ENCODE assay signal across 8 mouse cellular contexts in genomic region chr7:44866276-44867009, GRCm38 (mm10). TPM values are rescaled to one million over a fixed set of nuclear protein-coding genes. Genes with fewer than 3 reads are reported as not detected.
DNase-seq lines count a peak whose midpoint lies in the region; ATAC-seq lines count a peak whose summit lies in the region.

No protein-coding gene starts in this region.

- no peak for DNase-seq in neural tube, embryonic 10.5 days (ENCODE audit: extremely low spot score, low spot score)
- DNase-seq in heart, postnatal 36 days = peak; percentile 68
- DNase-seq in midbrain, embryonic 10.5 days (ENCODE audit: low spot score) = no peak
- no peak for DNase-seq in spleen, postnatal 14 days (ENCODE audit: low spot score in 2 of 2)

- H3K4me2 ChIP-seq in neural tube, embryonic 12.5 days (replicated peaks) = peak overlapping the region; percentile 86
- H3K4me2 ChIP-seq in forebrain, embryonic 12.5 days = peak overlapping the region; percentile 96
- peak overlapping the region; percentile 92 for H3K4me2 ChIP-seq in limb, embryonic 12.5 days

- H3K27ac ChIP-seq in neural tube, embryonic 12.5 days = no peak overlapping the region
- H3K27ac ChIP-seq in forebrain, embryonic 12.5 days = peak overlapping the region; percentile 70
- peak overlapping the region; percentile 45; the same call in 1 of the 2 replicates for H3K27ac ChIP-seq in limb, embryonic 12.5 days
- H3K27ac ChIP-seq in midbrain, embryonic 10.5 days (replicated peaks) = peak overlapping the region; percentile 55; the same call in 1 of the 2 replicates

- intact Hi-C loops in heart, postnatal 36 days (cut with DNase I) = no loop called here

- H3K36me3 ChIP-seq in neural tube, embryonic 12.5 days = peaks cover 50% of the 10 kb centered on the region
- H3K36me3 ChIP-seq in forebrain, embryonic 12.5 days (replicated peaks) = peaks cover 57% of the 10 kb centered on the region
- H3K36me3 ChIP-seq in limb, embryonic 12.5 days = peaks cover 61% of the 10 kb centered on the region
- peaks cover 68% of the 10 kb centered on the region for H3K36me3 ChIP-seq in midbrain, embryonic 10.5 days

- H3K9ac ChIP-seq in neural tube, embryonic 12.5 days = 0 out of 2 replicates have a peak overlapping the region, but pooled peaks have one; percentile 99
- H3K9ac ChIP-seq in forebrain, embryonic 12.5 days = peak overlapping the region; percentile 98
- H3K9ac ChIP-seq in limb, embryonic 12.5 days (replicated peaks) = peak overlapping the region; percentile 44; the same call in 1 of the 2 replicates

- no peak for ATAC-seq in neural tube, embryonic 12.5 days (ENCODE audit: low FRiP score, low read depth)
- ATAC-seq in forebrain, embryonic 12.5 days (ENCODE audit: low FRiP score) = no peak
- no peak for ATAC-seq in limb, embryonic 12.5 days (ENCODE audit: insufficient number of reproducible peaks, insufficient read depth, low FRiP score, low TSS enrichment, low read depth)
- ATAC-seq in inflammation-experienced regulatory T-cells, adult 6 months = no peak

- WGBS in neural tube, embryonic 12.5 days = 67% methylated on average over 15 of the region's 15 CpGs
- 68% methylated on average over 15 of the region's 15 CpGs for WGBS in forebrain, embryonic 12.5 days
- WGBS in limb, embryonic 12.5 days = 68% methylated on average over 15 of the region's 15 CpGs
- 76% methylated on average over 15 of the region's 15 CpGs for WGBS in midbrain, embryonic 10.5 days

- H3K4me3 ChIP-seq in neural tube, embryonic 12.5 days = peak overlapping the region; percentile 97; the same call in 1 of the 2 replicates
- H3K4me3 ChIP-seq in forebrain, embryonic 12.5 days (replicated peaks) = peak overlapping the region; percentile 76
- peak overlapping the region; percentile 94 for H3K4me3 ChIP-seq in limb, embryonic 12.5 days (replicated peaks)
- H3K4me3 ChIP-seq in midbrain, embryonic 10.5 days = peak overlapping the region; percentile 98

- H3K9me3 ChIP-seq in neural tube, embryonic 12.5 days = no peaks in the 10 kb centered on the region
- H3K9me3 ChIP-seq in forebrain, embryonic 12.5 days = no peaks in the 10 kb centered on the region
- H3K9me3 ChIP-seq in limb, embryonic 12.5 days = no peaks in the 10 kb centered on the region
- H3K9me3 ChIP-seq in midbrain, embryonic 10.5 days (replicated peaks) = no peaks in the 10 kb centered on the region

- H3K4me1 ChIP-seq in neural tube, embryonic 12.5 days = peaks cover 42% of the 10 kb centered on the region
- peaks cover 49% of the 10 kb centered on the region for H3K4me1 ChIP-seq in forebrain, embryonic 12.5 days
- H3K4me1 ChIP-seq in limb, embryonic 12.5 days (replicated peaks) = peaks cover 46% of the 10 kb centered on the region
- H3K4me1 ChIP-seq in midbrain, embryonic 10.5 days = peaks cover 55% of the 10 kb centered on the region

- no peaks in the 10 kb centered on the region for H3K27me3 ChIP-seq in neural tube, embryonic 12.5 days (replicated peaks)
- H3K27me3 ChIP-seq in forebrain, embryonic 12.5 days = no peaks in the 10 kb centered on the region
- H3K27me3 ChIP-seq in limb, embryonic 12.5 days = no peaks in the 10 kb centered on the region
- no peaks in the 10 kb centered on the region for H3K27me3 ChIP-seq in midbrain, embryonic 10.5 days (ENCODE audit: low read depth, poor library complexity, severe bottlenecking)

RNA-seq across cellular contexts. Expression of gene Ptov1, which starts 3.1 kb away (rescaled TPM):
- 630 and 637 TPM in 2 replicates for polyA plus RNA-seq in neural tube, embryonic 12.5 days (2016; fragmentation: Nextera tagmentation; extraction: Ambion mirVana)
- 595 and 609 TPM in 2 replicates for polyA plus RNA-seq in forebrain, embryonic 12.5 days (2016; fragmentation: Nextera tagmentation; extraction: Ambion mirVana)
- total RNA-seq in heart, postnatal 36 days (2021) = 100 to 1,000 TPM; 158 to 183 TPM
- polyA plus RNA-seq in limb, embryonic 12.5 days (2016; fragmentation: Nextera tagmentation; extraction: Ambion mirVana) = 615 and 666 TPM in 2 replicates
- 478 and 516 TPM in 2 replicates for polyA plus RNA-seq in midbrain, embryonic 10.5 days (2016; fragmentation: Nextera tagmentation; extraction: Ambion mirVana)
- 1 to 10 TPM; 1.9 to 5.6 (median 3.2) TPM for polyA plus RNA-seq in inflammation-experienced regulatory T-cells, adult 6 months (2017; shearing (Covaris generic))

RNA-seq across cellular contexts. Expression of gene Pnkp, which starts 9.5 kb away (rescaled TPM):
- 32.3 and 39.3 TPM in 2 replicates for polyA plus RNA-seq in neural tube, embryonic 12.5 days (2016; fragmentation: Nextera tagmentation; extraction: Ambion mirVana)
- 37.8 and 39.1 TPM in 2 replicates for polyA plus RNA-seq in forebrain, embryonic 12.5 days (2016; fragmentation: Nextera tagmentation; extraction: Ambion mirVana)
- 10 to 100 TPM; 18.6 to 21.1 TPM for total RNA-seq in heart, postnatal 36 days (2021)
- polyA plus RNA-seq in limb, embryonic 12.5 days (2016; fragmentation: Nextera tagmentation; extraction: Ambion mirVana) = 35.5 and 37.3 TPM in 2 replicates
- 38.1 and 38.4 TPM in 2 replicates for polyA plus RNA-seq in midbrain, embryonic 10.5 days (2016; fragmentation: Nextera tagmentation; extraction: Ambion mirVana)
- 10 to 100 TPM; 43.2 to 49.7 (median 46.8) TPM for polyA plus RNA-seq in inflammation-experienced regulatory T-cells, adult 6 months (2017; shearing (Covaris generic))

RNA-seq across cellular contexts. Expression of gene Tbc1d17, which starts 17.6 kb away (rescaled TPM):
- polyA plus RNA-seq in neural tube, embryonic 12.5 days (2016; fragmentation: Nextera tagmentation; extraction: Ambion mirVana) = 95.4 and 101 TPM in 2 replicates
- 80.7 and 83.8 TPM in 2 replicates for polyA plus RNA-seq in forebrain, embryonic 12.5 days (2016; fragmentation: Nextera tagmentation; extraction: Ambion mirVana)
- total RNA-seq in heart, postnatal 36 days (2021) = 10 to 100 TPM; 58.1 to 59.1 TPM
- polyA plus RNA-seq in limb, embryonic 12.5 days (2016; fragmentation: Nextera tagmentation; extraction: Ambion mirVana) = 84.7 and 96.2 TPM in 2 replicates
- 77.8 and 89.4 TPM in 2 replicates for polyA plus RNA-seq in midbrain, embryonic 10.5 days (2016; fragmentation: Nextera tagmentation; extraction: Ambion mirVana)
- polyA plus RNA-seq in inflammation-experienced regulatory T-cells, adult 6 months (2017; shearing (Covaris generic)) = 10 to 100 TPM; 43.9 to 66.0 (median 60.6) TPM

RNA-seq across cellular contexts. Expression of gene Akt1s1, which starts 17.7 kb away (rescaled TPM):
- polyA plus RNA-seq in neural tube, embryonic 12.5 days (2016; fragmentation: Nextera tagmentation; extraction: Ambion mirVana) = 108 and 116 TPM in 2 replicates
- polyA plus RNA-seq in forebrain, embryonic 12.5 days (2016; fragmentation: Nextera tagmentation; extraction: Ambion mirVana) = 95.2 and 96.0 TPM in 2 replicates
- total RNA-seq in heart, postnatal 36 days (2021) = 10 to 100 TPM; 73.6 to 75.4 TPM
- 106 and 110 TPM in 2 replicates for polyA plus RNA-seq in limb, embryonic 12.5 days (2016; fragmentation: Nextera tagmentation; extraction: Ambion mirVana)
- polyA plus RNA-seq in midbrain, embryonic 10.5 days (2016; fragmentation: Nextera tagmentation; extraction: Ambion mirVana) = 89.5 and 98.1 TPM in 2 replicates
- 1 to 10 TPM; 1.1 to 4.5 (median 3.7) TPM for polyA plus RNA-seq in inflammation-experienced regulatory T-cells, adult 6 months (2017; shearing (Covaris generic))

RNA-seq across cellular contexts. Expression of gene Med25, which starts 26.1 kb away (rescaled TPM):
- 156 and 158 TPM in 2 replicates for polyA plus RNA-seq in neural tube, embryonic 12.5 days (2016; fragmentation: Nextera tagmentation; extraction: Ambion mirVana)
- 172 and 178 TPM in 2 replicates for polyA plus RNA-seq in forebrain, embryonic 12.5 days (2016; fragmentation: Nextera tagmentation; extraction: Ambion mirVana)
- 10 to 100 TPM; 76.9 to 81.1 TPM for total RNA-seq in heart, postnatal 36 days (2021)
- 116 and 127 TPM in 2 replicates for polyA plus RNA-seq in limb, embryonic 12.5 days (2016; fragmentation: Nextera tagmentation; extraction: Ambion mirVana)
- 213 and 220 TPM in 2 replicates for polyA plus RNA-seq in midbrain, embryonic 10.5 days (2016; fragmentation: Nextera tagmentation; extraction: Ambion mirVana)
- 10 to 100 TPM in 2 of 3 experiments, 1 to 10 TPM in 1; 7.1 to 14.1 (median 11.1) TPM for polyA plus RNA-seq in inflammation-experienced regulatory T-cells, adult 6 months (2017; shearing (Covaris generic))

Comparison
In these comparisons a context has a peak if more than half of its experiments do, and no peak if none do; other contexts are left out.
1. H3K9ac ChIP-seq: peak in every context shown above with its lines; median percentile 99 in neural tube, embryonic 12.5 days; 98 in forebrain, embryonic 12.5 days; 44 in limb, embryonic 12.5 days.
2. DNase-seq: peak in heart, postnatal 36 days (2 of 2); none in neural tube, embryonic 10.5 days (single experiment), midbrain, embryonic 10.5 days (single experiment) and spleen, postnatal 14 days (0 of 2).
3. RNA of gene Ptov1, which starts 3.1 kb away (polyA plus RNA-seq): 630 to 637 TPM in neural tube, embryonic 12.5 days, 615 to 666 TPM in limb, embryonic 12.5 days, 595 to 609 TPM in forebrain, embryonic 12.5 days and 478 to 516 TPM in midbrain, embryonic 10.5 days; 1.9 to 5.6 TPM in inflammation-experienced regulatory T-cells, adult 6 months; every median in the first group is over 10 times any median in the second.
4. Peak in every context shown above with its lines, with median percentiles within 50 percentile points of each other: H3K4me2 ChIP-seq and H3K4me3 ChIP-seq.